Mouse (Mus musculus) forebrain, embryonic 11.5 days (tissue): ENCODE data around the gene Psmb9. TPM values are rescaled to one million over a fixed set of nuclear protein-coding genes. Genes with fewer than 3 reads are reported as not detected.

Source experiments
- ATAC-seq: fragments of 200-750 bp; cut with Nextera tagmentation; replicated peaks from 2 replicates; pipeline ENCODE4 v1.8.0; 2017; ENCODE audit warnings: moderate TSS enrichment; ENCODE audit not compliant: low FRiP score
- DNase-seq: peaks from one replicate; pipeline ENCODE4 v3.0.0-alpha.2; 2017; ENCODE audit warnings: low spot score
- H3K27ac ChIP-seq: fragments of 300-500 bp; sonication (generic); 2 replicates; pipeline ENCODE4 v1.5.1; 2014; ENCODE audit warnings: low read depth, low read length
- H3K27me3 ChIP-seq: fragments of 300-500 bp; sonication (generic); 2 replicates; pipeline ENCODE4 v1.6.1; 2014; ENCODE audit warnings: mild to moderate bottlenecking, low read length, mixed read lengths; ENCODE audit not compliant: control insufficient read depth, insufficient read depth
- H3K36me3 ChIP-seq: fragments of 300-500 bp; sonication (generic); 2 replicates; pipeline ENCODE4 v1.6.1; 2014; ENCODE audit warnings: mild to moderate bottlenecking, low read length, moderate library complexity, mixed read lengths; ENCODE audit not compliant: control insufficient read depth, insufficient read depth
- H3K4me1 ChIP-seq: fragments of 300-500 bp; sonication (generic); replicated peaks from 2 replicates; pipeline ENCODE4 v1.6.1; 2014; ENCODE audit warnings: low read length, mixed read lengths; ENCODE audit not compliant: control insufficient read depth, insufficient read depth
- H3K4me2 ChIP-seq: fragments of 300-500 bp; sonication (generic); 2 replicates; pipeline ENCODE4 v1.6.1; 2014; ENCODE audit warnings: low read depth, mild to moderate bottlenecking, low read length, moderate library complexity, mixed read lengths; ENCODE audit not compliant: severe bottlenecking
- H3K4me3 ChIP-seq: fragments of 300-500 bp; sonication (generic); 2 replicates; pipeline ENCODE4 v1.5.1; 2014; ENCODE audit warnings: low read depth, low read length
- H3K9ac ChIP-seq: fragments of 300-500 bp; sonication (generic); 2 replicates; pipeline ENCODE4 v1.6.1; 2014; ENCODE audit warnings: low read length
- H3K9me3 ChIP-seq: fragments of 300-500 bp; sonication (generic); 2 replicates; pipeline ENCODE4 v1.6.1; 2016; ENCODE audit warnings: low read length, mixed read lengths; ENCODE audit not compliant: control insufficient read depth
- WGBS: fragments of 180-500 bp; shearing (Covaris S2); extraction: QIAGEN DNeasy Blood & Tissue Kit; methylation state at CpG from one replicate; pipeline ENCODE4 v1.1.7; 2014; 5-methylcytosine and 5-hydroxymethylcytosine counted together
- polyA plus RNA-seq: library from polyadenylated mRNA; unstranded; fragments of >200 nt; fragmentation: Nextera tagmentation; extraction: Ambion mirVana; gene quantifications from 2 replicates; pipeline ENCODE4 v1.2.1, GENCODE M21; 2014

The Psmb9 gene
- polyA plus RNA-seq, 1 experiment from 2014 or later = 0.99 TPM

GRCm38 (mm10) chr17:34196941-34197894 is 9.7 kb upstream of the Psmb9 start, which contains the start of gene Psmb8:
Gene Psmb8 (plus strand): TSS chr17:34197721.
- Histone ChIP-seq H3K9ac (no peak within 1 kb of the TSS), H3K9me3 (no peaks in the 10 kb centered on the region)

DNA sequence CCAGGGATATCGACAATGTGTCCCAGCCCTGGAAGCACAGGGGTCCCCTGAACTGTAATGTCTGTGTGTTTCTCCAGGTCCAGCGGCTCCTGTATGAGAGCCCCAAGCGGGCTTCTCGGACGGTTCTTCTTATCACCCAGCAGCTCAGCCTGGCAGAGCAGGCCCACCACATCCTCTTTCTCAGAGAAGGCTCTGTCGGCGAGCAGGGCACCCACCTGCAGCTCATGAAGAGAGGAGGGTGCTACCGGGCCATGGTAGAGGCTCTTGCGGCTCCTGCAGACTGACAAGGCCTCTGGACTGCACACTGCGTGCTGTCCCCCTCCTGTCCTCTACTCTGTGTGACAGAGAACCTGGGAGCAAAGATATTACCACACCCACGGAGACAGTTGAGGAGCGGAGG is 8.9 kb upstream of the Psmb9 start:
- DNase-seq = no peak
- Histone ChIP-seq H3K36me3 (no peaks in the 10 kb centered on the region), H3K4me1 (peaks cover 5% of the 10 kb centered on the region), H3K27me3 (peaks cover 56% of the 10 kb centered on the region), H3K27ac (no peak overlapping the region), H3K9ac (no peak overlapping the region), H3K9me3 (no peaks in the 10 kb centered on the region), H3K4me3 (no peak overlapping the region), H3K4me2 (no peak overlapping the region)
- 27% methylated on average over 12 of the region's 12 CpGs for WGBS
- no peak for ATAC-seq

More at GRCm38 (mm10) chr17:34196941-34197894, 9.7 kb upstream of the Psmb9 start, which contains the start of gene Psmb8:
- peak within 1 kb of the TSS; percentile 44 for H3K4me2 ChIP-seq
- WGBS = 4% methylated on average over 41 of the region's 41 CpGs
- H3K36me3 ChIP-seq = no peaks in the 10 kb centered on the region
- DNase-seq (peak; percentile 85), ATAC-seq (peak; percentile 66; the same call in 1 of the 2 replicates)
- H3K4me3 ChIP-seq = peak within 1 kb of the TSS; percentile 18
- H3K4me1 ChIP-seq = peaks cover 5% of the 10 kb centered on the region
- H3K27ac ChIP-seq = no peak within 1 kb of the TSS
- peaks cover 55% of the 10 kb centered on the region for H3K27me3 ChIP-seq

DNA sequence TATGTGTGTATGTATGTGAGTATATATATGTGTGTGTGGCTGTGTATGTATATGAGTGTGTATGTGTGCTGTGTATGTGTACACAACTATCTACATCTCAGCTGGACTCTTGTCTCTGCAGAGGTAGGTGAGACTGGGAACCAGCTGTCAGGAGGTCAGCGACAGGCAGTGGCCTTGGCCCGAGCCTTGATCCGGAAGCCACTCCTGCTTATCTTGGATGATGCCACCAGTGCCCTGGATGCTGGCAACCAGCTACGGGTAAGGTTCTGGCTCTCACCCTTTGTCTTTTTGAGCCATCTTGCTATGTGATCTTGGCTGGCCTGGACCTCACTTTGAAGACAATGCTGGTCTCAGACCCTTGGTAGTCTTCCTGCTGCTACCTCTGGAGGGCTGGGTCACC is 7.2 kb upstream of the Psmb9 start:
- H3K9ac ChIP-seq = no peak overlapping the region
- no peaks in the 10 kb centered on the region for H3K36me3 ChIP-seq
- H3K27ac ChIP-seq = no peak overlapping the region
- no peaks in the 10 kb centered on the region for H3K9me3 ChIP-seq
- WGBS = 96% methylated on average over 4 of the region's 4 CpGs
- H3K4me3 ChIP-seq = no peak overlapping the region
- H3K4me2 ChIP-seq = no peak overlapping the region
- DNase-seq = no peak
- H3K27me3 ChIP-seq = peaks cover 56% of the 10 kb centered on the region
- ATAC-seq = no peak
- H3K4me1 ChIP-seq = peaks cover 5% of the 10 kb centered on the region

DNA sequence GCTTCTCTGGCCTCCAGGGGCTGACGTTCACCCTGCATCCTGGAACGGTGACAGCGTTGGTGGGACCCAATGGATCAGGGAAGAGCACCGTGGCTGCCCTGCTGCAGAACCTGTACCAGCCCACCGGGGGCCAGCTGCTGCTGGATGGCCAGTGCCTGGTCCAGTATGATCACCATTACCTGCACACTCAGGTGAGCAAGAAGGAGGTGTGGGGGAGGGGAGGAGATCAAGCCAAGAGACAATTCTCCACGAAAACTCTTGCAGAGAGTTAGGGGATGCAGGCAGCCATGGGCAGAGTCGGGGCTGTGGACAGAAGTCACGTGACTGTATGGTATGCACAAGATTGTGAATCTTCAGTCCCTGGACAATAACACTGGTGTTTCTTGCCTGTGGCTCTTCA is 5.9 kb upstream of the Psmb9 start:
- no peak overlapping the region for H3K9ac ChIP-seq
- DNase-seq (no peak), ATAC-seq (no peak)
- no peaks in the 10 kb centered on the region for H3K36me3 ChIP-seq
- H3K27ac ChIP-seq = no peak overlapping the region
- no peak overlapping the region for H3K4me3 ChIP-seq
- H3K27me3 ChIP-seq = peaks cover 50% of the 10 kb centered on the region
- no peak overlapping the region for H3K4me2 ChIP-seq
- no peaks in the 10 kb centered on the region for H3K9me3 ChIP-seq
- H3K4me1 ChIP-seq = peaks cover 5% of the 10 kb centered on the region
- 64% methylated on average over 8 of the region's 8 CpGs for WGBS

- no peaks in the 10 kb centered on the region for H3K36me3 ChIP-seq
- H3K9ac ChIP-seq = no peak overlapping the region
- ATAC-seq (no peak), DNase-seq (no peak)
- no peaks in the 10 kb centered on the region for H3K9me3 ChIP-seq
- H3K27me3 ChIP-seq = peaks cover 49% of the 10 kb centered on the region
- H3K4me2 ChIP-seq = no peak overlapping the region
- WGBS = 20% methylated on average over 16 of the region's 16 CpGs
- H3K27ac ChIP-seq = no peak overlapping the region
- peaks cover 3% of the 10 kb centered on the region for H3K4me1 ChIP-seq
- H3K4me3 ChIP-seq = no peak overlapping the region
These were observed 5.3 kb upstream of the Psmb9 start for GRCm38 (mm10) chr17:34192852-34193251.

DNA sequence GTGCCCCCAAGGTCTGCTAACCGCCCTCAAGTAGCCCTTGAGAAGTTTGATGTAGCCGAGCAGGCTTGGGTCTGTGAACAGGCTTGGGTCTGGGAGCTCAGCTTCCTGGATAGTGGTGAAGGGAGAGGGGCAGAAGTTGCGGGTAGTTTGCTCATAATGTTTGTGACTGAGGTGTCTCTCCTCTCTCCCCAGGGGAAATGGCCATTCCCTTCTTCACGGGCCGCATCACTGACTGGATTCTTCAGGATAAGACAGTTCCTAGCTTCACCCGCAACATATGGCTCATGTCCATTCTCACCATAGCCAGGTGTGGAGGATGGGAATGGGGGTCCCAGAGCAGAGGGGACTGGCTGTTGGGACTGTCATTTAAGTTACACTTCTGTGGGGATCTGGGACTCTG is 1.4 kb upstream of the Psmb9 start:
- H3K36me3 ChIP-seq = no peaks in the 10 kb centered on the region
- no peaks in the 10 kb centered on the region for H3K9me3 ChIP-seq
- ATAC-seq (no peak), DNase-seq (no peak)
- no peak overlapping the region for H3K27ac ChIP-seq
- H3K27me3 ChIP-seq = peaks cover 49% of the 10 kb centered on the region
- peaks cover 10% of the 10 kb centered on the region for H3K4me1 ChIP-seq
- H3K4me2 ChIP-seq = no peak overlapping the region
- H3K9ac ChIP-seq = no peak overlapping the region
- 73% methylated on average over 6 of the region's 6 CpGs for WGBS
- no peak overlapping the region for H3K4me3 ChIP-seq

GRCm38 (mm10) chr17:34188010-34188409 is 446 bp upstream of the Psmb9 start:
- Histone ChIP-seq H3K36me3 (no peaks in the 10 kb centered on the region), H3K9ac (peak overlapping the region; percentile 55), H3K4me2 (peak overlapping the region; percentile 75), H3K4me3 (peak overlapping the region; percentile 41), H3K27me3 (peaks cover 45% of the 10 kb centered on the region), H3K4me1 (peaks cover 10% of the 10 kb centered on the region), H3K9me3 (no peaks in the 10 kb centered on the region), H3K27ac (no peak overlapping the region)
- DNase-seq (no peak), ATAC-seq (peak; percentile 6; the same call in 1 of the 2 replicates)
- 5% methylated on average over 20 of the region's 20 CpGs for WGBS

DNA sequence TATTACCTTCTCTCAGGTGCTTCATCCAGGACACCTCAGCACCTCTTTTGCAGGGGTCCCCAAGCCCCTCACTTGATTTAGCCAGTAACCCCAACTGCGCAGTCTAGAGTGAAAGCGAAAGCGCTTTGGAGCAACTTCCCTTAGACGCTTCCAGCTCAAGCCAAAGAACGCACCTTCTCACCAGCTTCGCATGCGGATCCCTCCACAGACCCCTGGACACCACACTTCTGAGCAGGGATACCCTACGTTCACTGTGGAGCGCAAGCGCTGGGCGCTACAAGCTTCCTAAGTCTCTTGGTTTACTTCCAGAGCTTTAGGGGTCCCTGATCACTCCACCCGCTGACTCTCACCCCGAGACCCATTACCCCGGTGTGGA is 691 bp downstream of the Psmb9 start:
- Histone ChIP-seq H3K4me3 (peak overlapping the region; percentile 41), H3K27me3 (peaks cover 36% of the 10 kb centered on the region), H3K9ac (peak overlapping the region; percentile 55; the same call in 1 of the 2 replicates), H3K36me3 (no peaks in the 10 kb centered on the region), H3K4me1 (peaks cover 10% of the 10 kb centered on the region), H3K27ac (no peak overlapping the region), H3K9me3 (no peaks in the 10 kb centered on the region), H3K4me2 (peak overlapping the region; percentile 75)
- DNase-seq (no peak), ATAC-seq (no peak; the same call in none of the 2 replicates)
- 2% methylated on average over 14 of the region's 14 CpGs for WGBS
